Mouse (Mus musculus) heart, embryonic 13.5 days (tissue): ENCODE data around the gene H2-T24. TPM values are rescaled to one million over a fixed set of nuclear protein-coding genes. Genes with fewer than 3 reads are reported as not detected.

Experiments used
- ATAC-seq: fragments of 200-750 bp; cut with Nextera tagmentation; 2 replicates; pipeline ENCODE4 v1.8.0; 2017; ENCODE audit warnings: moderate TSS enrichment; ENCODE audit not compliant: insufficient number of reproducible peaks, low FRiP score, low TSS enrichment; ENCODE audit errors: extremely low read depth
- H3K27ac ChIP-seq: fragments of 300-500 bp; sonication (generic); replicated peaks from 2 replicates; pipeline ENCODE4 v1.5.1; 2015; ENCODE audit warnings: moderate library complexity, mild to moderate bottlenecking, inconsistent platforms
- H3K27me3 ChIP-seq: fragments of 300-500 bp; sonication (generic); replicated peaks from 2 replicates; pipeline ENCODE4 v1.6.1; 2015; ENCODE audit warnings: mild to moderate bottlenecking, inconsistent platforms
- H3K36me3 ChIP-seq: fragments of 300-500 bp; sonication (generic); 2 replicates; pipeline ENCODE4 v1.6.1; 2015; ENCODE audit warnings: mild to moderate bottlenecking, inconsistent platforms
- H3K4me1 ChIP-seq: fragments of 300-500 bp; sonication (generic); 2 replicates; pipeline ENCODE4 v1.6.1; 2015; ENCODE audit warnings: inconsistent platforms
- H3K4me2 ChIP-seq: fragments of 300-500 bp; sonication (generic); 2 replicates; pipeline ENCODE4 v1.6.1; 2015; ENCODE audit warnings: inconsistent platforms, mild to moderate bottlenecking, moderate library complexity
- H3K4me3 ChIP-seq: fragments of 300-500 bp; sonication (generic); 2 replicates; pipeline ENCODE4 v1.5.1; 2015; ENCODE audit warnings: moderate library complexity, mild to moderate bottlenecking, inconsistent platforms
- H3K9ac ChIP-seq: fragments of 300-500 bp; sonication (generic); 2 replicates; pipeline ENCODE4 v1.6.1; 2015; ENCODE audit warnings: inconsistent platforms, mild to moderate bottlenecking, moderate library complexity
- H3K9me3 ChIP-seq: fragments of 300-500 bp; sonication (generic); 2 replicates; pipeline ENCODE4 v1.6.1; 2016; ENCODE audit warnings: inconsistent platforms
- WGBS: fragments of 180-500 bp; shearing (Covaris S2); methylation state at CpG from one replicate; pipeline ENCODE4 v1.1.7; 2015; ENCODE audit warnings: mixed read lengths; 5-methylcytosine and 5-hydroxymethylcytosine counted together
- polyA plus RNA-seq: library from polyadenylated mRNA; unstranded; fragments of >200 nt; fragmentation: Nextera tagmentation; extraction: Ambion mirVana; gene quantifications from 2 replicates; pipeline ENCODE4 v1.2.1, GENCODE M21; 2015

Gene H2-T24
- polyA plus RNA-seq, 1 experiment from 2014 or later = 2.4 TPM

DNA sequence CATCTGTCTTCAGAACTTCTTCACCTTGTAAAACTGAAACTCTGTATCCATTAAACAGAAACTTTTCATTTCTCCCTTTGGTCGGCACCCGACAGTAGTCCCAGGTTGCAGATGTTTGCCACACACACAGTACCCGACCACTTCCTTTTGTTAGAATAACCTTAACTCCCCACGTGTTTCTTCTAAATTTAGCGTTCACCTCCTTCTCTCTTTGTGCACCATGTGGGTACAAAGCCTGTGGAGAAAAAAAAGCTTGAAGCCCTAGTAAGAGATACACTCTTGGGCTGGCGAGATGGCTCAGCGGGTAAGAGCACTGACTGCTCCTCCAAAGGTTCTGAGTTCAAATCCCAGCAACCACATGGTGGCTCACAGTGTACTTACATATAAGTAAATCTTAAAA, 21.0 kb downstream of the H2-T24 start:
- Histone ChIP-seq H3K27ac (no peak overlapping the region), H3K9me3 (no peaks in the 10 kb centered on the region), H3K36me3 (no peaks in the 10 kb centered on the region; the same call in 1 of the 2 replicates), H3K27me3 (no peaks in the 10 kb centered on the region), H3K4me2 (peak overlapping the region; percentile 47), H3K9ac (no peak overlapping the region), H3K4me1 (peaks cover 28% of the 10 kb centered on the region), H3K4me3 (peak overlapping the region; percentile 16)
- 61% methylated on average over 7 of the region's 7 CpGs for WGBS
- no peak for ATAC-seq

- peak overlapping the region; percentile 47 for H3K4me2 ChIP-seq
- ATAC-seq = no peak
- 0 out of 2 replicates have a peak overlapping the region, but pooled peaks have one; percentile 24 for H3K9ac ChIP-seq
- H3K27ac ChIP-seq = no peak overlapping the region
- no peaks in the 10 kb centered on the region for H3K27me3 ChIP-seq
- 69% methylated on average over 6 of the region's 6 CpGs for WGBS
- H3K9me3 ChIP-seq = no peaks in the 10 kb centered on the region
- peaks cover 28% of the 10 kb centered on the region for H3K4me1 ChIP-seq
- H3K36me3 ChIP-seq = no peaks in the 10 kb centered on the region; the same call in 1 of the 2 replicates
- peak overlapping the region; percentile 28 for H3K4me3 ChIP-seq
Observed at GRCm38 (mm10) chr17:35998545-35999305, 21.6 kb downstream of the H2-T24 start.

DNA sequence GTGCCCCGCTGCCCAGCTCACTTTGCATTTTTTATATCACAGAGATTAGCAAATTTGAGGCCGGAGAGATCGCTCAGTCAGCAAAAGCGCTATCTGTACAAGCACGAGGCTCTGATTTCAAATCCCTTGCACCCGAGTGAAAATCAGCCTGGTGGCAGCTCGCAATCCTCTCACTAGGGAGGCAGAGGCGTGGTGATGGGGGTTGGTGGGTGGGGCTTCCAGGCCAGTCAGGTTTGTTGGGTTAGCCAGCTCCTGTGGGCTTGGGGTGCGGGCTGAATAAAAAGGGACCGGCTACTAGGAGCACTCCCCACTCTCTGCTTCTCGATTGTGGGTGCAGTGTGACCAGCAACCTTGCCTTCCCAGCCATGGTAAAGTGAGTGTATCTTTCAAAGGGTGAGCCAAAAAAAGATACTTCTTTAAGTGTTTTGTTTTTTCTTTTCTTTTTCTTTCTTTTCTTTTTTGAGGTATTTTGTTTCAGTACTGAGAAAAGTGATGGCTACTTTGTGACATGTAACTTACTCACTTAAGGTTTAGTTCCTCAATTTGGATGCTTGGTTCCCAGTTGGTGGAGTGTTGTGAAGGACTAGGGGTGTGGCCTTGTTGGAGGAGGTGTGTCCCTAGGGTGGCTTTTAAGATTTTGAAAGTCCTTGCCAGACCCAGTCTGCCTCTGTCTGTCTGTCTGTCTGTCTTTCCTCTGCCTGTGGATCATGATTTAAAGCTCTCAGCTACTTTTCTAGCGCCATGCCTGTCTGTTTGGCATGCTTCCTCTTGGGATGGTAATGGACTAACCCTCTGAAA, 22.4 kb downstream of the H2-T24 start:
- Histone ChIP-seq H3K9ac (peak overlapping the region; percentile 42), H3K27ac (no peak overlapping the region), H3K9me3 (no peaks in the 10 kb centered on the region), H3K36me3 (no peaks in the 10 kb centered on the region; the same call in 1 of the 2 replicates), H3K27me3 (no peaks in the 10 kb centered on the region), H3K4me3 (peak overlapping the region; percentile 28), H3K4me1 (peaks cover 28% of the 10 kb centered on the region), H3K4me2 (peak overlapping the region; percentile 47)
- WGBS = 52% methylated on average over 12 of the region's 12 CpGs
- ATAC-seq = no peak

GRCm38 (mm10) chr17:35996949-35997348, 23.4 kb downstream of the H2-T24 start:
- Histone ChIP-seq H3K36me3 (no peaks in the 10 kb centered on the region), H3K4me3 (no peak overlapping the region), H3K27ac (no peak overlapping the region), H3K9ac (0 out of 2 replicates have a peak overlapping the region, but pooled peaks have one; percentile 42), H3K4me1 (peaks cover 29% of the 10 kb centered on the region), H3K27me3 (no peaks in the 10 kb centered on the region), H3K9me3 (no peaks in the 10 kb centered on the region), H3K4me2 (peak overlapping the region; percentile 47)
- WGBS = 6% methylated on average over 11 of the region's 11 CpGs
- ATAC-seq = peak; percentile 18; the same call in 1 of the 2 replicates

GRCm38 (mm10) chr17:35994879-35995240, 25.5 kb downstream of the H2-T24 start:
- H3K27ac ChIP-seq = peak overlapping the region; percentile 70
- no peaks in the 10 kb centered on the region for H3K9me3 ChIP-seq
- 2% methylated on average over 14 of the region's 14 CpGs for WGBS
- H3K9ac ChIP-seq = peak overlapping the region; percentile 83
- H3K4me1 ChIP-seq = peaks cover 32% of the 10 kb centered on the region
- peaks cover under 1% of the 10 kb centered on the region; the same call in 1 of the 2 replicates for H3K36me3 ChIP-seq
- ATAC-seq = no peak
- no peaks in the 10 kb centered on the region for H3K27me3 ChIP-seq
- H3K4me2 ChIP-seq = peak overlapping the region; percentile 81
- peak overlapping the region; percentile 69 for H3K4me3 ChIP-seq

GRCm38 (mm10) chr17:35994175-35994878, 26.0 kb downstream of the H2-T24 start:
- Histone ChIP-seq H3K9ac (peak overlapping the region; percentile 83), H3K4me2 (peak overlapping the region; percentile 81), H3K9me3 (no peaks in the 10 kb centered on the region), H3K27me3 (no peaks in the 10 kb centered on the region), H3K4me1 (peaks cover 31% of the 10 kb centered on the region), H3K36me3 (peaks cover 6% of the 10 kb centered on the region), H3K27ac (peak overlapping the region; percentile 70), H3K4me3 (peak overlapping the region; percentile 69)
- peak; percentile 47; the same call in 1 of the 2 replicates for ATAC-seq
- 1% methylated on average over 31 of the region's 31 CpGs for WGBS

- WGBS = 5% methylated on average over 17 of the region's 17 CpGs
- Histone ChIP-seq H3K4me2 (peak overlapping the region; percentile 81), H3K9ac (0 out of 2 replicates have a peak overlapping the region, but pooled peaks have one; percentile 33)
Observed at GRCm38 (mm10) chr17:35993675-35994074, 26.7 kb downstream of the H2-T24 start.

GRCm38 (mm10) chr17:35991781-35992180, 28.6 kb downstream of the H2-T24 start:
- Histone ChIP-seq H3K9me3 (no peaks in the 10 kb centered on the region), H3K27ac (no peak overlapping the region), H3K27me3 (no peaks in the 10 kb centered on the region), H3K4me3 (no peak overlapping the region), H3K9ac (0 out of 2 replicates have a peak overlapping the region, but pooled peaks have one; percentile 47), H3K4me1 (peaks cover 14% of the 10 kb centered on the region), H3K36me3 (peaks cover 31% of the 10 kb centered on the region), H3K4me2 (no peak overlapping the region)
- 30% methylated on average over 10 of the region's 10 CpGs for WGBS
- no peak for ATAC-seq

More at GRCm38 (mm10) chr17:35993675-35994074, 26.7 kb downstream of the H2-T24 start:
- no peaks in the 10 kb centered on the region for H3K27me3 ChIP-seq
- peak overlapping the region; percentile 69 for H3K4me3 ChIP-seq
- peaks cover 26% of the 10 kb centered on the region for H3K4me1 ChIP-seq
- H3K36me3 ChIP-seq = peaks cover 13% of the 10 kb centered on the region
- peak; percentile 26; the same call in 1 of the 2 replicates for ATAC-seq
- H3K9me3 ChIP-seq = no peaks in the 10 kb centered on the region
- H3K27ac ChIP-seq = no peak overlapping the region

DNA sequence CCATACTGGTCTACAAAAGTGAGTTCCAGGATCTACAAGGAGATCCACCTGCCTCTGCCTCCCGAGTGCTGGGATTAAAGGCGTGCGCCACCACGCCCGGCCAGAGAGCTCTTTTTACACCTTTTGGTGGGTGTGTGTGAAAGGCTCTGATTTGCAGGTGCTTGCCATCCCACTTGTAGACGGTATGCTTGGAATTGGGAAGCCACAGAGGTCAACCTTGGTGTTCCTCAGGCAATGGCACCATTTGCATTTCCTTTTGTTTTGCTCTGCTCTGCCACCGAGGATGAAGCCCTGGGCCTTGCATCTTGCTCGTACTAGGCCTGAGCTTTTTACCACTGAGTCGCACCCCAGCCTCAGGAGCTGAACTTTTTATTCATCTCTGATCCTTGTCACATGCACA, 38.6 kb downstream of the H2-T24 start:
- H3K27ac ChIP-seq = no peak overlapping the region
- H3K9ac ChIP-seq = peak overlapping the region; percentile 94; the same call in 1 of the 2 replicates
- H3K4me2 ChIP-seq = no peak overlapping the region
- H3K4me1 ChIP-seq = peaks cover 21% of the 10 kb centered on the region
- no peak for ATAC-seq
- H3K4me3 ChIP-seq = peak overlapping the region; percentile 99; the same call in 1 of the 2 replicates
- H3K27me3 ChIP-seq = no peaks in the 10 kb centered on the region
- WGBS = 88% methylated on average over 9 of the region's 9 CpGs
- no peaks in the 10 kb centered on the region for H3K9me3 ChIP-seq
- H3K36me3 ChIP-seq = peaks cover 61% of the 10 kb centered on the region

- WGBS = under 1% methylated on average over 29 of the region's 29 CpGs
- peak overlapping the region; percentile 96 for H3K27ac ChIP-seq
- H3K9me3 ChIP-seq = no peaks in the 10 kb centered on the region
- no peaks in the 10 kb centered on the region for H3K27me3 ChIP-seq
- H3K4me1 ChIP-seq = peaks cover 21% of the 10 kb centered on the region
- H3K36me3 ChIP-seq = peaks cover 61% of the 10 kb centered on the region
- ATAC-seq = 0 out of 2 replicates have a peak, but pooled peaks have one; percentile 2
- H3K4me2 ChIP-seq = peak overlapping the region; percentile 90
- peak overlapping the region; percentile 94 for H3K9ac ChIP-seq
- H3K4me3 ChIP-seq = peak overlapping the region; percentile 99
Observed at GRCm38 (mm10) chr17:35980363-35980754, 40.0 kb downstream of the H2-T24 start.
